Mouse (Mus musculus) splenic B cell, adult 2 months (primary cell): ENCODE data around the gene Sec14l2.
"Not testable (repeated sequence)": the region's sequence is repeated elsewhere in the genome, so short reads cannot be mapped to it uniquely, and the experiment has no call there.

Experiments
- DNase-seq: peaks from one replicate; pipeline ENCODE4 v3.0.0-alpha.2; 2011; ENCODE audit warnings: low read depth, low spot score
- H3K27me3 ChIP-seq: 2 replicates; pipeline ENCODE4 v1.6.1; 2012; ENCODE audit warnings: mild to moderate bottlenecking, low read length, moderate library complexity, mixed read lengths; ENCODE audit not compliant: control insufficient read depth, poor library complexity, insufficient read depth, severe bottlenecking
- H3K36me3 ChIP-seq: 2 replicates; pipeline ENCODE4 v1.6.1; 2012; ENCODE audit warnings: mild to moderate bottlenecking, low read length, moderate library complexity, mixed read lengths; ENCODE audit not compliant: control insufficient read depth, poor library complexity, insufficient read depth, severe bottlenecking

The Sec14l2 gene

DNA sequence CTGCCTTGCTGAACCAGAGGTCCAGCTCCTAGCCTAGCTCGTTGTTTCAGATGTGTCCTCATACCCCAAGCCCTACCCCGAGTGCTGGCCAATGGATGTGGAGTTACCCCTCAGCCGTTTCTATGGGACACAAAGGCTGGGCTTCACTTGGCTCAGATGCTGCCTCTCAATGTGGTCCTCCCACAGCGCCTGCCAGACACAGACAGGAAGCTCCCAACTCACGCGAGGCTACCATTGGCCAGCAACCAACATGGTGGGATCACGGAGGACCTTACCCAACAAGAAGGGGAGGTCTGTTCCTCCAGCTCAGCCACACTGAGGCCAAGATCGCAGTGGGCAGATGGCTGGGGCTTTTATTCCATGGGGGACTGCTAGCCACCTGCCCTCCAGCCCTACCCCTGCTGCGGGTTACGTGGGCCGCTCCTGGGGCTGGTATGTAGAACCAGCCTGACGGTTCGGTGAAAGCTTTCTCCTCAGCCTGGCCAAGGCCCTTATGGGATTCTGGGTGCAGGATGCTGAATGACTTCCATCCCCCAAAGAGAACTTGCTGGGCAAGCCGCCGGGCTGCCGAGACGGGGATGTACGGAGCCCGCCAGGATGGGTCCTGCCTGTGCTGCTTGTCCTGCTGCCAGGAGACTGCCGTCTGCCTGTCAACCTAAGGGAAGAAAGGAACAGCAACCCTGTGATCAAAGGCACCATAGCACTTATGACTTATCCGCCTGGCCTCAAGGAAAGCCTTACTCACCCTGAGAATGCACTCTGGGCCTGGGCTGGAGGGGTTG is 20.3 kb upstream of the Sec14l2 start:
- DNase-seq, result no peak
- no peaks in the 10 kb centered on the region for H3K27me3 ChIP-seq
- H3K36me3 ChIP-seq, result peaks cover 2% of the 10 kb centered on the region; the same call in 1 of the 2 replicates

DNA sequence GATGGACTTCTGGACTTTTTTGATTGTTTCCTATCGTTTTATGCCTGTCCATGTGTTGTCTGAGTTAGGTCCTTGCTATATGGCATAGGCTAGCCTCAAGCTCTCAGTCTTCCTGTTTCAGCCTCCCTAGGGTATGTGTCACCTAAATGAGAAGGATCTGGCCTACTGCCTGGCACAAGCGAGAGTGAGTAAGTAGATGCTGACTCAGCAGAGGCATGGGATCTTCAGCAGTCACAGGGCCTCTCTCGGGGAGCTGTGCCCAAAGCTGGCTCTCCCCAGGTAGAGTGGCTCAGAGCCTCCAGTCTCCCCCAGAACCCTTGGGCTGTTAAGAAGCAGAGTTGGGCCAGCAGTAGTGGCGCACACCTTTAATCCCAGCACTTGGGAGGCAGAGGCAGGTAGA is 19.1 kb upstream of the Sec14l2 start:
- Histone ChIP-seq H3K27me3 (no peaks in the 10 kb centered on the region), H3K36me3 (peaks cover 2% of the 10 kb centered on the region; the same call in 1 of the 2 replicates)
- no peak for DNase-seq

DNA sequence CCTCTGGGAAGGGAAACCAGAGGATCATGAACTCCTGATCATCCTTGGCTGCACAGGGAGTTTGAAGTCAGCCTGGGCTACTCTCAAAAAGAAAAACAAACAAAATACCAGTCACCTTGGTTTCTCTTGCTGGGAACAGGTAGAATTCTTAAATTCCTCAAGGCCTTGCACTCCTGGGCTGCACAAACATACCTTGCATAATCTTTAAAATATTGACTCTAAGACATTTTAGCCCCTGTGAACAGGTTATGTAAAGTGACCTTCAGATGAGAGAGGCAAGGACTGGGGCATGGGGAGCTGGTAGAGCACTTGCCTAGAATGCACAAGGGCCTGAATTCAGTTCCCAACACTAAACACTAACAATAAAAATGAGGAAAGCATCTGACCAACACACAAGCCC is 18.3 kb upstream of the Sec14l2 start:
- no peaks in the 10 kb centered on the region for H3K27me3 ChIP-seq
- peaks cover 2% of the 10 kb centered on the region; the same call in 1 of the 2 replicates for H3K36me3 ChIP-seq
- DNase-seq, result no peak

DNA sequence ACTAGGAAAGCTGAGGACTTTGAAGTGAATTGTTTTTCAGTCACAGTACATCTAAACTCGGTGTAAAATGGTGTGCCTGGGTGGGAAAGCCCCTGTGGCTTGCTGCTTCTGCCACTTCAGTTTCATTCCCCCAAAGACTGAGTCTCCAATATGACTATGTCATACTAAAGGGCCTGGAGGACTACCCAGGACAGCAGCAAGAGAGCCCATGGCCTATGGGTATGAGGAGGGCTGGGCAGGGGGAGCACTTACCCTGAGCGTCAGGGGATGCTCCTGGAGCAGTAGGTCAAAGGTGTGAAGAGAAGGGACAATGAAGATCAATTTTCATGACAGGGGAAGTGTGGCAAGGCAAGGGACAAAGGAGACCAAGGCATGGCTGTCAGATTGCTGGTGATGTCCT is 15.7 kb upstream of the Sec14l2 start:
- no peaks in the 10 kb centered on the region; the same call in 1 of the 2 replicates for H3K36me3 ChIP-seq
- H3K27me3 ChIP-seq, result no peaks in the 10 kb centered on the region
- no peak for DNase-seq

DNA sequence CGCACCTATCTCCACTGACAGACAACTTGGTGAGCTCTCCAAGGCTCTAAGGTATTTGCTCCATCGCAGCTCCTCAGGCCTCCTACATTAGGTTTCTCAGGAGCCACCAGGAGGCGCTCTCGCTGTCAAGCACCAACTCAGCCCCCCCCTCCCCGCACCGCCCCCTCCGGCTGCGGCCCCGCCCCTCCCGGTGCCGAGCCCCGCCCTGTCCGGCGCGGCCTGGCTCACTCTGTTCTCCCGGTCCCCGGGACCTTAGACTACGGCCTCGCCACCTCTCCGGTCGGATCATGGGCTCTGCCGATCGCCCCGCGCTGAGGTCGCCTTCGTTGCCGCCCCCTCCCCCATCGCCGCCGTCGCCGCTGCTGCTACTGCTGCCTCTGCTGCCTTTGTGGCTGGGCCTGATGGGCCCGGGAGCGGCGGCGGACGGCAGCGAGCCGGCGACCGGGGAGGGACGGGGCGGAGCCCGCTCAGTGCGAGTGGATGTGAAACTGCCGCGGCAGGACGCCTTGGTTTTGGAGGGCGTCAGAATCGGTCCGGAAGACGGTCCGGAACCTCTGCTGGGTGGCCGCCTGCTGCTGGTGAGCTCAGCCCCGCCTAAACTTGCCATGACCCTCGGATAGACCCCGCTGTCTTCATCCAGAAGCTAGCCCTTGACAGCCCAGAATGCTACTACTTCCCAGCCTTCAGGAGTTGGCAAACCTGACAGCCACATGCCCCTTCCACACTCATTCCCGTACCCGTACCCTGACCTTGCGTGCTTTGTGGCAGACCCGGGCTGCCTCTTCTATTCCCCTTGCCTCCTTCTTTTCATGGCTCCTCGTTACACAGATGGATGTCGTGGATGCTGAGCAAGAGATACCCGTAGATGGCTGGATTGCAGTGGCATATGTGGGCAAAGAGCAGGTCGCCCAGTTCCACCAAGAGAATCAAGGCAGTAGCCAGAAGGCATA is 12.0 kb upstream of the Sec14l2 start, which contains the start of gene Rnf215:
TSS of gene Rnf215 (plus strand) at position 217 of the 950 bp plus-strand sequence.
- peak; percentile 95 for DNase-seq
- H3K27me3 ChIP-seq, result no peaks in the 10 kb centered on the region
- H3K36me3 ChIP-seq, result no peaks in the 10 kb centered on the region

DNA sequence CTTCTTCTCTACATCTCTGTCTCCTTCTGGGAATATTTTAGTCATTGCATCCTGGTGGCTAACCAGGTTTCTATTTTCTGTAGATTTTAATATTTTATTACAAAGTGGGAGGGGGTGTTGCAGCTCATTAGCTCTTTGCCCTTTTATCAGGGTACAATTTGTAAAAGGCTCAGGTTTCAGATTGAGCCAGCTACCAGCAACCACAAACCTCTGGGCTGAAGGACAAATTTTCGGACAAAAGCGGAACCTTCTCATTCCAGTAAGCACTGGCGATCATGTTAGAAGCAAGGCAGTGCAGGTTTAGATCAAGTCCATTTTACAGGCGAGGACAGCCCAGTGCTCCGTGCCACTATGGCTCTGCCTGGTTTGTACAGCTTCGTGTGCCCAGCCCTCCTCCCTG is 11.2 kb upstream of the Sec14l2 start:
- Histone ChIP-seq H3K27me3 (no peaks in the 10 kb centered on the region), H3K36me3 (no peaks in the 10 kb centered on the region)
- DNase-seq, result peak; percentile 17

DNA sequence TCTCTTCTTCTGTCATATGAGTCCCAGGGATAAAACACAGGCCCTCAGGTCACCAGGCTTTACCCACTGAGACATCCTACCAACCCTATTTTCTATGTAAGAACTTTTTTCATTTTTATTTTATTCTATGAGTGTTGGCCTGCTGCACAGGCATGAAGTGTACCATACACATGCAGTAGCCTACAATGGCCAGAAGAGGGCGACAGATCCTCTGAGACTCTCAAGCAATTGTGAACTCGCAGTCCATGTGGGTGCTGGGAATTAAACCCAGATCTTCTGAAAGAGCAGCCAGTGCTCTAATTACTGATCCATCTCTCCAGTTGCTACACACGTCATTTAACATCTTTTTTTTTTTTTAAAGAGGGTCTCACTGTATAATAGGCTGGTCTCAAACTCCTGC is 10.2 kb upstream of the Sec14l2 start:
- Histone ChIP-seq H3K27me3 (no peaks in the 10 kb centered on the region), H3K36me3 (no peaks in the 10 kb centered on the region)
- DNase-seq, result peak; percentile 69

DNA sequence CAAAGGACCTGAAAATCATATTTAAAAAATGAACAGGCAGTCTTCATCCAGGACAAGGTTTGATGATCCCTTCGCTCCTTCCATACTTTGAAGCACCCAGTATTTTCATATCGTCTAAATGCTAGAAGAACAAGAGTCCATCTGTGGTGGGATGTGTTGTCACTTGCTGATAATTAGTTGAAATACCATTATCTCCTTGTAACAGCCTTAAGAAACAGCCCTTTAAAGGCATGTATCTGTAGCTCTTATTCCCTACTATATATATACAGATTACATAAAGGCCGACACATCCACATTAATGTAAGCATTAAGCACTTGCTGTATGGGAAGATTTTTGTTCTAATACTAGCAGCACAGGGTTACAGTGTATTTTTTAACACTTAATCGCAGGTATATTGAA is 5.2 kb upstream of the Sec14l2 start:
- not testable (repeated sequence) for DNase-seq, H3K27me3 ChIP-seq, H3K36me3 ChIP-seq

DNA sequence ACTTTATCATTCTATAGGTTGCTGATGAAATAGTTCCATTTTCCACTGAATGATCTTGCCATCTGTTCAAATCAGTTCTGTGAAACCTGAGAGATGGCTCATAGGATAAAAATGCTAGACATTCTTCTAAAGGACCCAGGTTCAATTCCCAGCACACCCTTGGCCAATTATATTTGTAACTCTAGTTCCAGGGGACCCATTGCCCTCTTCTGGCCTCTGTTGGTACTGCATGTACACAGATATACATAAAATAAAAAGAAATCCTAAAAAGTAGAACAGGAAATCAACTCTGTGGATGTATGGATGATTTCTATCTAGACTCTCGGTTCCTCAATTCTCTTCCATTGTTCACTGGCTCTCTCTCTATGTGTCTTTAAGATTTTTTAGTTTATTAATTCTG is 3.8 kb upstream of the Sec14l2 start:
- Histone ChIP-seq H3K27me3 (no peaks in the 10 kb centered on the region), H3K36me3 (no peaks in the 10 kb centered on the region)
- peak; percentile 27 for DNase-seq

DNA sequence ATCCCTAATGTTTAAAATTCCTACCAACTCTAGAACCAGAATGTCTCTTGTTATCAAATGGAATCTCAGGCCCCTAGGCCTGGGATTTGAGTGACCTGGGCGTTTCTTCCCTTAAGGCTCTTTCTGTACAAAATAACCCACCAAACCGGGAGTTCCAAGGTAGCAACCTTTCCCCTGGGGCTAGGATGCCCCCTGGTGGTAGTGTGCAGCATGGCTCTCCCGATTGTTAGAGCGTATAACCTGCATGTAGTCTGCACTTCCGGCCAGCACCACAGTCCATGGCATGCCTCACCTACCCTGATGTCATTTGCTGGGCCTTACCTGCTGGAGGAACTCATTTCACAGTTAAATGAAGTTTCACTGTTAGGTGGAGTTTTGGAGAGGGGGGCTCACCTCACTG is 707 bp upstream of the Sec14l2 start:
- H3K36me3 ChIP-seq, result no peaks in the 10 kb centered on the region
- DNase-seq, result peak; percentile 63
- no peaks in the 10 kb centered on the region for H3K27me3 ChIP-seq

DNA sequence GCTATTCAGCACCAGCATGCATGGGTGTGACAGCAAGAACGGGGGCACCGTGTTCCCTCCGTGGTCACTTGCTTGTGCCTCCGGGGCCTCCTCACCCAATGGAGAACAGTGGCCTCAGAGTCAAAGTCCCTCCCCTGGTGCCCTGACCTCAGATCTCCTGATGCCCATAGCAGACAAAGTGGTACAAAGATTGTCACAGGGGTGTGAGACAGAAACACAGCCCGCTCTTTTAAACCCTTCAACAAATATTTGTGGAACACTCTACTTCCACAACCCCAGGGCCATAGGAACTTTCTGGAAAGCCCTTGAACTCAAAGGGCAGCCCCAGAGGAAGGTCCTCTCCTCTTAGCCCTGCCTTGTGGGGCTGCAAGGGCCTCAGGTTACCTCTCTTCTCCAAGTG is 989 bp downstream of the Sec14l2 start:
- Histone ChIP-seq H3K27me3 (no peaks in the 10 kb centered on the region), H3K36me3 (no peaks in the 10 kb centered on the region)
- no peak for DNase-seq

DNA sequence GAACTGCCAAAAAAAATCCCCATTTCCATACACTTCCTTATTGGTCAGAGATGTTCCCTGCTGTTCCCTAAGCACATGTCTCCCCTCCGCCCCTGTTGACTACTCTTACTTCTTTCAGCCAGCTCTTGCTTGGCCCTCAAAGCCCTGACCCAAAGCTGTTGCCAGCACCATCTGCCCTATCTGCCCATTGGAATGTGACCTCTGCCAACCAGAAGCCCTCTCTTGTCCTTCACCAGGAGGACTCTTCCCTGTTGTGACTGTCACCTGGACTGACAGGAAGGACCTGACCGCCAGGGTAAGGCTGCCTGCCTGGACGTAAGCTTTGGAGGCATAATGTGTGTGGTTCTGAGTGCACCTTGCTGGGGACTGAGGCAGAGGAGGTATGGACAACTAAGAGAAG is 1.5 kb downstream of the Sec14l2 start:
- no peaks in the 10 kb centered on the region for H3K36me3 ChIP-seq
- DNase-seq, result no peak
- H3K27me3 ChIP-seq, result no peaks in the 10 kb centered on the region

DNA sequence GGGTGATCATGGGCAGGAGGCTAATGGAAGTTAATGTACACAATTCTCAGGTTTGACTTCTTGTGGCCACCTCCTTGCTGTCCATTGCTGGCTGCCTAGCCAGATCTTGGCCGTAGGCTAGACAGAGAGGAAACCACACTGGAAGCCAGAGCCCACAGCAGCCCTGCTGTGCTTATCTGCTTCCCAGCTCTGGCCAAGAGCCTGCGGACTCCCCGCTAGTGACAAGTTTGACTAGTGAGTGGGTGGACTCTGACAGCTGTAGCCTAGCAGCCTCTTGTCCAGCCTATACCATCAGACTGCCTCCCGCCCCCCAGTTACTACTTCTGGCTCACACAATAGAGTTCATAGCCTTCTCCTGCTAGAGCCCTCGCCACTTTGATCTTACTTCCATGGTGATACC is 3.6 kb downstream of the Sec14l2 start:
- Histone ChIP-seq H3K36me3 (no peaks in the 10 kb centered on the region), H3K27me3 (no peaks in the 10 kb centered on the region)
- no peak for DNase-seq

DNA sequence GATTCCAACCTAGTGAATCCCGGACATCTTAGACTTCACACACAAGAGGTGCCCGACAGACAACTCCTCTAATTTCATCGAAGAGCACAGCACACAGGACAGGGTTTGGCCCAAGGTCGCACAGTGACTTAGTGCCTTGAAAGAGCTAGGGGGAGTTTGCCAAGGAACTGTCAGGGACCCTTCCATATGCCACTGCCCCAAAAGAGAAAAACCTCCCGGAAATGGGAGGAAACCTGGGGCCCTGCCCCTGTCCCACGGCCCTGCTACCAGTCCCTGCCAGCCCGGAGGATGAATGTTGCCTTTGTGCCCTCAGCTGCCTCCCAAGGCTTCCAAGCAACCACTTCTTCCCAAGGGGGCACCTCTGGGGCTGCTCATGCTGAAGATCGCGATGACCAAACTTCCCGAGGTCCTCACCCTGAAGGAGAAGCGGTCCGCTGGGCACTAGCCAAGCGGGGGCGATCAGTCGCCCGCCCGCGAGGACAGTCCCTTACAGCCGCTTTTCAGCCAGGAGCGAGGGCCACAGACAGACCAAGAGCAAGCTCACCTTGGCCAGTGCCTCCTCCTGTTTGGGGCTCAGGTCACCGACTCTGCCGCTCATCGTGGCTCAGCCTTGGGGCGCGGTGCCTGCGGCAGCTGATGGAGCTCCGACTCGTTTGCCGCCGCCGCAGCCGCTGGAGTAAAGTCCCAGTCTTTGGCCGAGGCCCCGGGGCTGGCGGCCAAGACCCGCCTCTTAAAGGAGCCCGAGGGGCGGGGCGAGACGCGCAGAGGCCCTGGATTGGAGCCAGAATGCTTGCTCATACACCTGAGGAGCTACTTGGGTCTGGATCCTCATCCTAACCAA is 4.9 kb downstream of the Sec14l2 start:
- DNase-seq, result peak; percentile 31
- Histone ChIP-seq H3K27me3 (no peaks in the 10 kb centered on the region), H3K36me3 (no peaks in the 10 kb centered on the region)
